Mouse (Mus musculus): ENCODE data around the gene Tmem233.

DNA sequence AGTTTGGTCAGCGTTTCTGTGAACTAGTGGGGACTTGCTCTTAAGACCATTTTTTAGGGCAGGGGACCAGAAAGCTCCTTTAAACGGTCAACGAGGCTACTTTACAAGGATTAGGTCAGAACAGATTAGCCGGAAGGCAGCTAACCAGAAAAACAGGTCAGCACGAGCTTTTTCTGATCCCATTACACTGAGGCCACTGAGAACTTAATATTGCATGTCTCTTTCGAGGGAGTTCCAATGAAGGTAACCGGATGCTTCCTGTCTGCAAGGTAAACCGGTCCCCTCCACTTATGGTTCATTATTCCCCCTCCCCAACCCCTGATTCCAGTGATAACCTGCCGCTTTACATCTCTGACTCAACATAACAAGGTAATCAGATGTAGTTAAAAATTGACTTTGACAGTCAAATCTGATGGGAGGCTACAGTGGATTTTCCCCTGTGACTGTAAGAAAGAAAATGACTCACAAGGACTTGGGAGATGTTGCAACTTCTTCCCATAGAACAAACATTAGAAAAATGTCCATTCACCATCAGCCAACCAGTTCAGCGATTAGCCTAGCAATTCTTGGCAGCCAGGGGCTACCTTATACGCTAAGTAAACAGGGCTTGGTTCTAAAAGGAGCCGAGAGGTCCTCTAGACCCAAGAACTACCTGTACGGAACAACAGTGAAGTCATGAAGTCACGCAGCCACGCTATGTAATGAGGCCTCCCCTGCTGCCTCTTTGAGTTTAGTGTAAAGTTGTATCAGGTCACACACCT is 73.8 kb downstream of the Tmem233 start:
- TF ChIP-seq CTCF (IDR thresholded peaks at IDR 0.05) (no peak), POLR2A (IDR thresholded peaks at IDR 0.05; ENCODE audit: insufficient read depth, low read depth, low read length) (no peak)

Data from heart, adult 2 months (tissue).